ENCODE assay signal across 7 mouse cellular contexts in the genomic region with DNA sequence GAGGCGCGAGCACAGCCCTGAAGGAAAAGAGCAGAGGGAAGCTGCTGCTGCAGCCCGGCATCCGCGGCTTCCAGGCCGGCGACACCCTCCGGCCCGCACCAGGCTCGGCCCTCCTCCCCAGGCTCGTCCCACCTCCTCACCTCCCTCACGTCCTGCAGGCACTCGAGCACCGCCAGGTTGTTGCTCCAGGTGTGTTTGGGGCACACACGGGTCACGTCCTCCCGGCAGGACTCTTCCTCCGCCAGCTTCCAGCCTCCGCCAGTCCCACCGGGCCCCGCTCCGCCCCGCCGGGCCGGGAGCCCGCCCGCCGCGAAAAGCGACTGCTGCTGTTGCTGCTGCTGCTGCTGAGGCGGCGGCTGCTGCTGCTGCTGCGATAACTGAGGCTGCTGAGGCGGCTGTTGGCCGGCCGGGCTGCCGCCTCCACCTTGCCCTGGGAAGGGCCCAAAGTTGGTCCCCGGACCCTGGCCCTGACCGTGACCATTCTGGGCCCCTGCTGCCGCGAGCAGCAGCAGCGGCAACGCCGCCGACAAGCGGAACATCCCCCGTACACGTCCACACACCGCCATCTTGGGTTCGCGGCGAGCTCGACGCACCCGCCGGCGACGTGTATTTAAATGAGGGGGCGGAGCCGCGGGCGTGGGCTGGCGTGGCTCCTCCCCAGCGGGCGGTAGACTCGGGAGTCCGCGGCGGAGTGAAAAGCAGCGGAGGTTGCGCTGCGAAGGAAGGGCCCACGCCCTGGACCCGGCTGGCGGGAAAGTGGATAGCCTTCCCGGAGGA. TPM values are rescaled to one million over a fixed set of nuclear protein-coding genes. Genes with fewer than 3 reads are reported as not detected.
A peak's percentile ranks its signal among the peaks of the same experiment; 100 is the strongest.
DNase-seq lines count a peak whose midpoint lies in the region; ATAC-seq lines count a peak whose summit lies in the region.

A gene (minus strand): TSS at position 586 of the 777 bp plus-strand sequence.

- intact Hi-C loops in left cerebral cortex, postnatal 36 days (cut with DNase I), result loop anchor here (2.0 to 5.0 kb wide), 2 partner anchors 57 to 74 kb away; no protein-coding TSS in a partner anchor

- H3K9me3 ChIP-seq in intestine, embryonic 16.5 days (ENCODE audit: control insufficient read depth, low read length), result no peaks in the 10 kb centered on the region
- H3K9me3 ChIP-seq in midbrain, embryonic 11.5 days (ENCODE audit: control insufficient read depth, low read length), result no peaks in the 10 kb centered on the region

- no peaks in the 10 kb centered on the region for H3K27me3 ChIP-seq in intestine, embryonic 16.5 days (replicated peaks; ENCODE audit: control insufficient read depth, insufficient read depth, low read length)
- H3K27me3 ChIP-seq in midbrain, embryonic 11.5 days (ENCODE audit: control insufficient read depth, insufficient read depth, low read length), result no peaks in the 10 kb centered on the region

- H3K36me3 ChIP-seq in intestine, embryonic 16.5 days (ENCODE audit: control insufficient read depth, insufficient read depth, low read length), result no peaks in the 10 kb centered on the region
- H3K36me3 ChIP-seq in midbrain, embryonic 11.5 days (ENCODE audit: control insufficient read depth, insufficient read depth, low read length), result no peaks in the 10 kb centered on the region; the same call in 1 of the 2 replicates

- H3K9ac ChIP-seq in intestine, embryonic 16.5 days (ENCODE audit: low read depth, low read length), result peak within 1 kb of the TSS; percentile 95
- peak within 1 kb of the TSS; percentile 96 for H3K9ac ChIP-seq in midbrain, embryonic 11.5 days (ENCODE audit: low read length)

- ATAC-seq in intestine, embryonic 16.5 days, result peak; percentile 94
- ATAC-seq in midbrain, embryonic 11.5 days (ENCODE audit: low FRiP score), result peak; percentile 95

- under 1% methylated on average over 74 of the region's 76 CpGs for WGBS in intestine, embryonic 16.5 days
- under 1% methylated on average over 76 of the region's 76 CpGs for WGBS in midbrain, embryonic 11.5 days

- peak within 1 kb of the TSS; percentile 62 for H3K4me2 ChIP-seq in intestine, embryonic 16.5 days (ENCODE audit: low read depth, low read length)
- peak within 1 kb of the TSS; percentile 54 for H3K4me2 ChIP-seq in midbrain, embryonic 11.5 days

- DNase-seq in adrenal gland, adult 8-10 months, result peak; percentile 88
- peak; percentile 94 for DNase-seq in embryo, embryonic 9.5 days (ENCODE audit: extremely low spot score)
- DNase-seq in gastrocnemius, postnatal 4 days (ENCODE audit: low spot score in 2 of 2), result peak; percentile 93 to 95
- peak; percentile 91 to 93 for DNase-seq in left cerebral cortex, postnatal 36 days (ENCODE audit: low spot score in 2 of 2)
- DNase-seq in midbrain, embryonic 11.5 days (ENCODE audit: low spot score, missing footprints), result peak; percentile 99
- DNase-seq in skeletal muscle tissue, adult 2 months (ENCODE audit: low read depth, low spot score), result peak; percentile 87

- H3K4me3 ChIP-seq in intestine, embryonic 16.5 days (ENCODE audit: low read length), result peak within 1 kb of the TSS; percentile 88
- H3K4me3 ChIP-seq in midbrain, embryonic 11.5 days (ENCODE audit: low read depth, low read length), result peak within 1 kb of the TSS; percentile 88

- peaks cover 2% of the 10 kb centered on the region; the same call in 1 of the 2 replicates for H3K4me1 ChIP-seq in intestine, embryonic 16.5 days (ENCODE audit: control insufficient read depth, insufficient read depth, low read length)
- H3K4me1 ChIP-seq in midbrain, embryonic 11.5 days (ENCODE audit: control insufficient read depth, insufficient read depth, low read length), result peaks cover 6% of the 10 kb centered on the region

- H3K27ac ChIP-seq in intestine, embryonic 16.5 days (ENCODE audit: low read length), result peak within 1 kb of the TSS; percentile 100
- peak within 1 kb of the TSS; percentile 93 for H3K27ac ChIP-seq in midbrain, embryonic 11.5 days (ENCODE audit: low read depth, low read length)

RNA-seq across cellular contexts. Expression of the gene that starts here (rescaled TPM):
- total RNA-seq in adrenal gland, adult 8-10 months (2022), result 100 to 1,000 TPM; 134 to 184 (median 162) TPM
- total RNA-seq in gastrocnemius, postnatal 4 days (2021), result 10 to 100 TPM; 90.1 to 92.8 TPM
- polyA plus RNA-seq in intestine, embryonic 16.5 days (2015; fragmentation: Nextera tagmentation; extraction: Ambion mirVana), result 43.7 and 48.5 TPM in 2 replicates
- total RNA-seq in left cerebral cortex, postnatal 36 days (2021), result 100 to 1,000 TPM; 144 to 150 TPM
- polyA plus RNA-seq in midbrain, embryonic 11.5 days (2014; fragmentation: Nextera tagmentation; extraction: Ambion mirVana), result 76.6 and 82.4 TPM in 2 replicates

Comparison
In these comparisons a context has a peak if more than half of its experiments do, and no peak if none do; other contexts are left out.
1. Peak in every context shown above with its lines: DNase-seq, ATAC-seq, H3K4me3 ChIP-seq and H3K27ac ChIP-seq.